Mouse (Mus musculus): ENCODE measurements around the gene E130308A19Rik.

DNA sequence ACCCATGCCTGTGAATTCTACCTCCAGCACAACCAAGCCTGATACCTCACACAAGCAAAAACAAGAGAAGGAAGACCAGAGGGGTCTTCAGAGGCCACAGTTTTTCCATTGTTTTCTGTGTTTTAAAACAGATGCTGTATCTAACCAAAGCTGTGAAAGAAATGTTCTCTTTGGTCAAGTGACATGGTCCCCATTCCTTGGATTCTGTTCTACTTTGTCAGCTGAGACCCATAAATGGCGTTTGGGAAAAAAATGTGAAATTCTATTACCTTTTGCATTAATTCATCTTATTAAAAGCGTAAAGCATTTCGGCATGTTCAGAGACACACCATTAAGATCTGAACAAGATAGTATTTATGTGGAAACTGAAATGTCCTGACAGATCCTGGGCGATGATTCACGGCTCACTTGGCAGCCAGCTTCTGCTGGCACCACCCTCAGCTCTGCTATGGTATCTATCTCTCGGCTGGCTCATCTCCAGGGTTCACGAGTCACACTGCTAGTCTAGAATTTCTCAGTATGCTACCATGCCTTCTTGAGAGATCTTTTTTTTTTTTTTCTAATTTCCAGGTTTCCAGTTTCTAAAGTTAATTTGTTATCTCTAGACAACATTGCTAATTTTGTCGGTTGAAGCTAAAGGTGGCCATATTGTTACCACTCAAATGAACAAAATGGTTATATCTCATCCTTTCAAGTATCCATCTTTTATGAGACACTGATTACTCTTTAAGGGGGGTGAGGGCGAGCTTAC lies 130.5 kb downstream of the E130308A19Rik start:
- TF ChIP-seq CTCF (IDR thresholded peaks at IDR 0.05; ENCODE audit: low read depth, low read length) (no peak), POLR2A (IDR thresholded peaks at IDR 0.05; ENCODE audit: borderline replicate concordance, low read depth, low read length) (no peak)

Data from bone marrow macrophage, adult 2 months (primary cell).